Mouse (Mus musculus): ENCODE data around the gene Ampd3. TPM values are rescaled to one million over a fixed set of nuclear protein-coding genes. Genes with fewer than 3 reads are reported as not detected.

Ampd3 gene
- polyA plus RNA-seq, 1 experiment: 1.8 TPM

DNA sequence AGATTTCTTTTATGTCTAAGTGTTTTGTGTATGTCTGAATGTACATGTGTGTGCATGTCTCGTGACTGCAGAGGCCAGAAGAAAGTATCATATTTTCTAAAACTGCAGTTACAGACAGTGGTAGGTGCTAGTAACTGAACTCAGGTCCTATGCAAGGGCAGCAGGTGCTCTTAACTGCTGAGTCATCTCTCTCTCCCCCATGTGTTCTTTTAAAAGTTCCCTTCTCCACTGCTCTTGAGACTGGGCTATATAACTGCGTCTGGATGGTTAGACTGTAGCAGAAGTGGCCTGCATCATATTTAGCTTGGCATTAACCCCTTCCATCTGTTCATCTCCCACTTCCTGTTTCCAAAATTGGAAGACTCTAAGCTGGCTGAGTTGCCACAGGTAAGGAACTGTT is 21.2 kb upstream of the Ampd3 start:
- H3K4me3 ChIP-seq (ENCODE audit: control insufficient read depth, low read depth, low read length): no peak overlapping the region
- no peak overlapping the region for H3K27ac ChIP-seq (ENCODE audit: control insufficient read depth, insufficient read depth, low read depth, low read length)
- H3K4me1 ChIP-seq (ENCODE audit: control insufficient read depth, insufficient read depth, low read length): peaks cover 2% of the 10 kb centered on the region; the same call in 1 of the 2 replicates
- H3K27me3 ChIP-seq (ENCODE audit: control insufficient read depth, insufficient read depth, low read length): no peaks in the 10 kb centered on the region
- H3K36me3 ChIP-seq (ENCODE audit: control insufficient read depth, insufficient read depth, low read length): no peaks in the 10 kb centered on the region
- TF ChIP-seq CTCF (IDR thresholded peaks at IDR 0.05; ENCODE audit: control insufficient read depth, insufficient read depth, insufficient replicate concordance, low read depth, low read length) (no peak), POLR2A (IDR thresholded peaks at IDR 0.05; ENCODE audit: control insufficient read depth, low read depth, low read length) (no peak)

- no peak for TF ChIP-seq CTCF (IDR thresholded peaks at IDR 0.05; ENCODE audit: control insufficient read depth, insufficient read depth, insufficient replicate concordance, low read depth, low read length)
- no peak for TF ChIP-seq POLR2A (IDR thresholded peaks at IDR 0.05; ENCODE audit: control insufficient read depth, low read depth, low read length)
Observed at GRCm38 (mm10) chr7:110750834-110751233, 17.2 kb upstream of the Ampd3 start.

DNA sequence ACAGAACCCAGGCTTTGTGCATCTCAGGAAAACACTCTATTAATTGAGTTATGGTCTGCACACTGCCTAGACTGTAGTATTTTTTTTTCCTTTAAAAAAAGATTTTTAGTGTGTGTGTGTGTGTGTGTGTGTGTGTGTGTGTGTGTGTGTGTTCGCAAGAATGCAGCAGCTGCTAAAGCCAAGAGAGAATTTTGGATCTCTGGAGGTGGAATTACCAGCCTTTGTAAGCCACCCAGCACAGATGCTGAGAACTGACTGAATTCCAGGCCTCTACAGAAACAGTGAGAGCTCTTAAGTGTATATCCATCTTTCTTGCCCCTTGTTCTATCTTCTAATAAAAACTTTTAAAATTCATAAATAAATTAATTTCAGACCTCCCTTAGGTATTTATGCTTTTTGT is 16.4 kb upstream of the Ampd3 start:
- H3K27ac ChIP-seq (ENCODE audit: control insufficient read depth, insufficient read depth, low read depth, low read length): no peak overlapping the region
- H3K36me3 ChIP-seq (ENCODE audit: control insufficient read depth, insufficient read depth, low read length): no peaks in the 10 kb centered on the region
- no peaks in the 10 kb centered on the region for H3K27me3 ChIP-seq (ENCODE audit: control insufficient read depth, insufficient read depth, low read length)
- TF ChIP-seq CTCF (IDR thresholded peaks at IDR 0.05; ENCODE audit: control insufficient read depth, insufficient read depth, insufficient replicate concordance, low read depth, low read length): no peak
- no peak for TF ChIP-seq POLR2A (IDR thresholded peaks at IDR 0.05; ENCODE audit: control insufficient read depth, low read depth, low read length)
- H3K4me3 ChIP-seq (ENCODE audit: control insufficient read depth, low read depth, low read length): no peak overlapping the region
- H3K4me1 ChIP-seq (ENCODE audit: control insufficient read depth, insufficient read depth, low read length): peaks cover 5% of the 10 kb centered on the region

More at GRCm38 (mm10) chr7:110750834-110751233, 17.2 kb upstream of the Ampd3 start:
- Histone ChIP-seq H3K4me3 (ENCODE audit: control insufficient read depth, low read depth, low read length) (no peak overlapping the region), H3K27me3 (ENCODE audit: control insufficient read depth, insufficient read depth, low read length) (no peaks in the 10 kb centered on the region), H3K27ac (ENCODE audit: control insufficient read depth, insufficient read depth, low read depth, low read length) (no peak overlapping the region), H3K36me3 (ENCODE audit: control insufficient read depth, insufficient read depth, low read length) (no peaks in the 10 kb centered on the region), H3K4me1 (ENCODE audit: control insufficient read depth, insufficient read depth, low read length) (peaks cover 5% of the 10 kb centered on the region)

GRCm38 (mm10) chr7:110753310-110753709 is 14.7 kb upstream of the Ampd3 start:
- H3K27me3 ChIP-seq (ENCODE audit: control insufficient read depth, insufficient read depth, low read length): no peaks in the 10 kb centered on the region
- no peak overlapping the region for H3K27ac ChIP-seq (ENCODE audit: control insufficient read depth, insufficient read depth, low read depth, low read length)
- no peaks in the 10 kb centered on the region for H3K36me3 ChIP-seq (ENCODE audit: control insufficient read depth, insufficient read depth, low read length)
- no peak overlapping the region for H3K4me3 ChIP-seq (ENCODE audit: control insufficient read depth, low read depth, low read length)
- H3K4me1 ChIP-seq (ENCODE audit: control insufficient read depth, insufficient read depth, low read length): peaks cover 5% of the 10 kb centered on the region
- no peak for TF ChIP-seq POLR2A (IDR thresholded peaks at IDR 0.05; ENCODE audit: control insufficient read depth, low read depth, low read length)
- no peak for TF ChIP-seq CTCF (IDR thresholded peaks at IDR 0.05; ENCODE audit: control insufficient read depth, insufficient read depth, insufficient replicate concordance, low read depth, low read length)

DNA sequence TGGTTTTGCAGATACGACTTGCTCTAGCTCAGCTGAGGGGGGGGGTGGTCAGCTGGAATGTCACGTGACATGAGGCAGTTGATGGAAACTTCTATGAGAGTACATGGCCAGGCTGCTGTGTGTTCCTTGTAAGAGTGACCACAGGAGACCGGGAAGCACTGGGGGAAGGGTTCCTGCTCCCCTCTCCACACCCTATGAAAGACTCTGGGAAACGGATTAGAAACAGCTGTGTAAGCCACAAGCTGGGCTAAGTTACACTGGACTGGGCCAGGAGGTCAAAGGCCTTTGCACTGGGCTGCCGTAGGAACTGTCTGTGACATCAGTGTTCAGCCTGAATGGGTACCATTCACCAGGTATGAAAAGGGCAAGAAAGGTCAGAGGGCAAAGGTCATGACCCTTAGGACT is 14.1 kb upstream of the Ampd3 start:
- H3K4me1 ChIP-seq (ENCODE audit: control insufficient read depth, insufficient read depth, low read length): peaks cover 5% of the 10 kb centered on the region
- no peak overlapping the region for H3K4me3 ChIP-seq (ENCODE audit: control insufficient read depth, low read depth, low read length)
- no peak overlapping the region for H3K27ac ChIP-seq (ENCODE audit: control insufficient read depth, insufficient read depth, low read depth, low read length)
- TF ChIP-seq POLR2A (IDR thresholded peaks at IDR 0.05; ENCODE audit: control insufficient read depth, low read depth, low read length): no peak
- TF ChIP-seq CTCF (IDR thresholded peaks at IDR 0.05; ENCODE audit: control insufficient read depth, insufficient read depth, insufficient replicate concordance, low read depth, low read length): no peak
- no peaks in the 10 kb centered on the region for H3K36me3 ChIP-seq (ENCODE audit: control insufficient read depth, insufficient read depth, low read length)
- no peaks in the 10 kb centered on the region for H3K27me3 ChIP-seq (ENCODE audit: control insufficient read depth, insufficient read depth, low read length)

DNA sequence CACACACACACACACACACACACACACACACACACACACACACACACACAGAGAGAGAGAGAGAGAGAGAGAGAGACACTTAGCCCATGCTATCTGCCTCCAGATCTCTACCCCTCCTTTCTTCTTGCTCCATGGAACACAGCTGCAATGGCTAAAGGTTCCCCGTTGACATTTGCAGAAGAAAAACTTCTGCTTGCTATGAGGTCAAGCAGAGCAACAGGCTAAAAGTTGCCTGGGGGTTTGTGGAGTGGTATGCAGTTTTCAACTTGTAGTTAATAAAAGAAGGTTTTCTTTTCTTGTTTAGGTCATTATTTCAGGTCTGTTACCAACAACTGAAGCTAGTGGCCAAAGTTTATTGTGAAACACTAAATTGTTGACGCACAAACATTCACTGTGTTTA is 11.6 kb upstream of the Ampd3 start:
- Histone ChIP-seq H3K4me3 (ENCODE audit: control insufficient read depth, low read depth, low read length) (no peak overlapping the region), H3K27ac (ENCODE audit: control insufficient read depth, insufficient read depth, low read depth, low read length) (no peak overlapping the region), H3K36me3 (ENCODE audit: control insufficient read depth, insufficient read depth, low read length) (no peaks in the 10 kb centered on the region), H3K4me1 (ENCODE audit: control insufficient read depth, insufficient read depth, low read length) (peaks cover 5% of the 10 kb centered on the region), H3K27me3 (ENCODE audit: control insufficient read depth, insufficient read depth, low read length) (no peaks in the 10 kb centered on the region)
- TF ChIP-seq CTCF (IDR thresholded peaks at IDR 0.05; ENCODE audit: control insufficient read depth, insufficient read depth, insufficient replicate concordance, low read depth, low read length) (no peak), POLR2A (IDR thresholded peaks at IDR 0.05; ENCODE audit: control insufficient read depth, low read depth, low read length) (no peak)

DNA sequence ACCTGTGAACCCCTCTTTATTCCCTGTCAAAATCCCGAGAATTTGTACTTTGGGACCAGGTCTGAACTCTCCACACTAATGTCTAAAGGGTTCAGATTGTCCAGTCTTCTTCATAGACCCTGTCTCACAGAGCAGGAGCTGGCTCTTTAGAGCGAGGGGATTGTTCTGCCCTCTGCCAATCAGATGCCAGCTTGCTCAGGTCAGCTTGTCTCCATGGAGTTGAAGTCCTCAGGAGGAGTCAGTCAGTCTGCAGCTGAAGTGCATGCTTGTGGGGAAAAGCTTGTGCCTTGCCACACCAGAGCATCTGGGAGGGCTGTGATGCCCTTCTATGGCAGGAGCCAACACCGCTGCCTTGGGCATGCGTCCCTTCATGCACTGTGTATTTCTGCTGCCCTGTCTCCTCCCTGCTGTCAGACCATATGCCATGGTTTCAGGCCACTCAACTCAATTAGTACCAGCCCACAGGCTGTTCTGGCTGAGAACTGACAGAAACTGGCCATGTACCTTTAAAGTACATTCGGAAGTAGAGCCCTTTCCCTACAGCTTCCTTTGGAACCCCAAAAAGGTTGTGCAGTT is 5.3 kb upstream of the Ampd3 start:
- no peak overlapping the region for H3K4me3 ChIP-seq (ENCODE audit: control insufficient read depth, low read depth, low read length)
- TF ChIP-seq CTCF (IDR thresholded peaks at IDR 0.05; ENCODE audit: control insufficient read depth, insufficient read depth, insufficient replicate concordance, low read depth, low read length): no peak
- no peak for TF ChIP-seq POLR2A (IDR thresholded peaks at IDR 0.05; ENCODE audit: control insufficient read depth, low read depth, low read length)
- H3K36me3 ChIP-seq (ENCODE audit: control insufficient read depth, insufficient read depth, low read length): no peaks in the 10 kb centered on the region
- no peaks in the 10 kb centered on the region for H3K4me1 ChIP-seq (ENCODE audit: control insufficient read depth, insufficient read depth, low read length)
- no peak overlapping the region for H3K27ac ChIP-seq (ENCODE audit: control insufficient read depth, insufficient read depth, low read depth, low read length)
- no peaks in the 10 kb centered on the region for H3K27me3 ChIP-seq (ENCODE audit: control insufficient read depth, insufficient read depth, low read length)

All from testis, adult 2 months (tissue).